Mouse (Mus musculus): ENCODE data around the gene Eng. TPM values are rescaled to one million over a fixed set of nuclear protein-coding genes. Genes with fewer than 3 reads are reported as not detected.
A peak's percentile ranks its signal among the peaks of the same experiment; 100 is the strongest.

Eng gene
- polyA plus RNA-seq, 1 experiment from 2014 or later: 87.1 TPM

DNA sequence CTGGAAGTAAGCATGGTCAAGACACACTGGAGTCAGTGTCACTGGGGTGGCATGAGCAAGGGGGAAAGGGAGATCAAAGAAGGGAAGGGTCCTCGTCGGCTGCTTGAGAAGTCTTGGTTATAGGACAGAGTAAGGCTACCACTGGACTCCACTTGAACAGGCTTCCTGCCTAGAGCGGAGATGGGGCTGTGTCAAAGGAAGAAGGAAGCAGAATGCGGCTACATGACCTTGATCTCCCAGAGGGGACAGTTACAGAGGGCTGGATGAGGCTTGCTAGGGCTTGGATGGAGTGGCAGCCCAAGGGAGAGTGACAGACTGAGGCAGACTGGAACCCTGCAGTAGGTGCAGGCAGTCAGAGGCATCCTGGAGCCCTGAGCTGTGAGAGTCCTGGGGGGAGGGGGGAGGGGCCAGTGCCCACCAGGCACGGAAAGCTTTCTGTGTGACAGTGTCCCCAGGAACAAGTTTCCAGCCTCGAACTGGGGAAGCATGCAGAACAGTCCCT is 5.8 kb upstream of the Eng start:
- no peaks in the 10 kb centered on the region for H3K36me3 ChIP-seq
- DNase-seq (ENCODE audit: low spot score): no peak
- H3K4me1 ChIP-seq: peaks cover 71% of the 10 kb centered on the region
- no peaks in the 10 kb centered on the region for H3K9me3 ChIP-seq
- peak overlapping the region; percentile 76 for H3K27ac ChIP-seq
- WGBS: 41% methylated on average over 6 of the region's 6 CpGs
- H3K4me3 ChIP-seq: no peak overlapping the region
- H3K27me3 ChIP-seq (ENCODE audit: insufficient read depth, poor library complexity, severe bottlenecking): no peaks in the 10 kb centered on the region

DNA sequence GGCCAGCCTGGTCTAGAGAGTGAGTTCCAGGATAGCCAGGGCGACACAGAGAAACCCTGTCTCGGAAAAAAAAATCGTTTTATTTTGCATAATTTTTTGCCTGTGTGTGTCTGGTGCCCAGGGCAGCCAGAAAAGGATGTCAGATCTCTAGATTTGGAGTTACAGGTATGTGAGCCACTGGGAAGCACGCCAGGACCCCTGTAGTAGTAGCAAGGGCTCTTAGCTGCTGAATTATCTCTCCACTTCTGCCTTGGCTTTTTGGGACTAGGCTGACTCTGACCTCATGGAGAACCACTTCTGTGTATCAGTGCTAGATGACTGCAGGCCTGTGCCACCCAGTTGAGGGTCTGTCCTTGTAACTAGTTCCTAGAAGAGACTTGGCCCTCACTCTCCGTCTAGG is 4.6 kb upstream of the Eng start:
- peaks cover 74% of the 10 kb centered on the region for H3K4me1 ChIP-seq
- peak overlapping the region; percentile 12; the same call in 1 of the 2 replicates for H3K27ac ChIP-seq
- no peak overlapping the region for H3K4me3 ChIP-seq
- DNase-seq (ENCODE audit: low spot score): no peak
- H3K36me3 ChIP-seq: no peaks in the 10 kb centered on the region
- 74% methylated on average over 5 of the region's 5 CpGs for WGBS
- no peaks in the 10 kb centered on the region for H3K9me3 ChIP-seq
- H3K27me3 ChIP-seq (ENCODE audit: insufficient read depth, poor library complexity, severe bottlenecking): no peaks in the 10 kb centered on the region

- 51% methylated on average over 7 of the region's 7 CpGs for WGBS
- no peaks in the 10 kb centered on the region for H3K36me3 ChIP-seq
These were observed 3.6 kb upstream of the Eng start for GRCm38 (mm10) chr2:32642813-32643212.

GRCm38 (mm10) chr2:32644083-32644482 is 2.3 kb upstream of the Eng start:
- peak overlapping the region; percentile 87; the same call in 1 of the 2 replicates for H3K27ac ChIP-seq
- no peak overlapping the region for H3K4me3 ChIP-seq
- H3K9me3 ChIP-seq: no peaks in the 10 kb centered on the region
- H3K36me3 ChIP-seq: no peaks in the 10 kb centered on the region
- no peaks in the 10 kb centered on the region for H3K27me3 ChIP-seq (ENCODE audit: insufficient read depth, poor library complexity, severe bottlenecking)
- peaks cover 60% of the 10 kb centered on the region for H3K4me1 ChIP-seq
- no peak for DNase-seq (ENCODE audit: low spot score)
- 34% methylated on average over 9 of the region's 9 CpGs for WGBS

More at GRCm38 (mm10) chr2:32642813-32643212, 3.6 kb upstream of the Eng start:
- DNase-seq (ENCODE audit: low spot score): no peak
- Histone ChIP-seq H3K4me3 (no peak overlapping the region), H3K27me3 (ENCODE audit: insufficient read depth, poor library complexity, severe bottlenecking) (no peaks in the 10 kb centered on the region), H3K9me3 (no peaks in the 10 kb centered on the region), H3K27ac (peak overlapping the region; percentile 87; the same call in 1 of the 2 replicates), H3K4me1 (peaks cover 65% of the 10 kb centered on the region)

DNA sequence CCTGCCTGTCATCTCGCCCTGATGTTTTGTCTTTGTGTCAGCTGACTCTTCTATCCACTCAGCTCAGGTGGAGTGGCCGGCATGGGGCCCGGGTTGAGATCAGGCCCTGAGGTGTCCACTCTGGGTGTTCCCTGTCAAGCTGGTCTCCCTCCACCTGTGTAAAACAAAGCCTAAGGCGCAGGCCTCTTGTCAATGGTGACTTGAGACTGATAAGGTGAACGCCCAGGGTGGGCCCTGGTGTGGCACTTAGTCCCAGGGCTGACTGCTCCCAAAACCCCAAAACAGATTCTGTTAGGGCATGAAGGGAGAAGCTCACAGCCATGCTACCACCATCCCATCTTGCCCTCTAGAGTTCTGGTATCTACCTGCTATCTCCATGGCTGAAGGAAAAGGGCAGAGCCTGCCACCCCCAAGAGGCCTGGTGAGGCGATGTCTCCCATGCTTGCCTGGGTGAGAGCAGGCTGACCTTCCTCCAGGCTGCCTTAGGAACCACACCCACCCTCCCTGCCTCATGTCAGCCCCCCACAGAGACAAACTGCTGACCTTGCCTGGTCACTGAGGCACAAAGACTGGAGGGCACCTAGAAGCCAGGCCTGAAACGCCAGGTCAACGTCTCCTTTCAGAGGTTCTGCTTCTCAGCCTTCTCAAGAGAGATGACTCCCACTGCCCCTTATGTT is 1.5 kb upstream of the Eng start:
- WGBS: 67% methylated on average over 8 of the region's 8 CpGs
- H3K4me1 ChIP-seq: peaks cover 55% of the 10 kb centered on the region
- H3K27ac ChIP-seq: peak overlapping the region; percentile 87

GRCm38 (mm10) chr2:32645647-32646046 is 748 bp upstream of the Eng start:
- H3K27ac ChIP-seq: peak overlapping the region; percentile 87; the same call in 1 of the 2 replicates
- 67% methylated on average over 3 of the region's 3 CpGs for WGBS
- no peaks in the 10 kb centered on the region for H3K36me3 ChIP-seq
- H3K9me3 ChIP-seq: no peaks in the 10 kb centered on the region
- peaks cover 50% of the 10 kb centered on the region for H3K4me1 ChIP-seq
- H3K27me3 ChIP-seq (ENCODE audit: insufficient read depth, poor library complexity, severe bottlenecking): no peaks in the 10 kb centered on the region
- H3K4me3 ChIP-seq: no peak overlapping the region
- no peak for DNase-seq (ENCODE audit: low spot score)

More for the DNA sequence above, 1.5 kb upstream of the Eng start:
- H3K4me3 ChIP-seq: no peak overlapping the region
- H3K9me3 ChIP-seq: no peaks in the 10 kb centered on the region
- H3K36me3 ChIP-seq: no peaks in the 10 kb centered on the region
- DNase-seq (ENCODE audit: low spot score): no peak
- H3K27me3 ChIP-seq (ENCODE audit: insufficient read depth, poor library complexity, severe bottlenecking): no peaks in the 10 kb centered on the region

GRCm38 (mm10) chr2:32647366-32647765 is 971 bp downstream of the Eng start:
- DNase-seq (ENCODE audit: low spot score): no peak
- H3K4me1 ChIP-seq: peaks cover 50% of the 10 kb centered on the region
- WGBS: 73% methylated on average over 7 of the region's 7 CpGs

DNA sequence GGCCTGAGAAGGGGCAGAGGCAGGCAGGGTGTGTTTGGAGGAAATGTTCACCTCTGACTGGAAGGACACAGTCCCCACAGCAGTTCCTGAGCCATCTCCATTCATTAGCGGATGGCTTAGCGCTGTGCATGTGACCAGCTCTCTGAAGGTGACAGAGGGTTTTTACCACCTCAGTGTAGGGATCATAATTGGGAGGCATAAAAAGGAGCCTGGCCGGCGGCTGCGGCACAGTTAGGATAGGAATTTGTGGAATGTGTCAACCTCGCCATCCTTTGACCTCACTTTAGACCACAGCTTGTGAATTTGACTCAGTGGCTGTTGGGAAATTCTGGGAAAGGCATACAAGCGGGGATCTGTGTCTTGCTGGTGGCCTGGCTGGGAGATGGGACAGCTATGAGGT is 7.4 kb downstream of the Eng start:
- Histone ChIP-seq H3K36me3 (peaks cover 9% of the 10 kb centered on the region; the same call in 1 of the 2 replicates), H3K27ac (peak overlapping the region; percentile 87), H3K9me3 (no peaks in the 10 kb centered on the region), H3K27me3 (ENCODE audit: insufficient read depth, poor library complexity, severe bottlenecking) (no peaks in the 10 kb centered on the region), H3K4me1 (peaks cover 46% of the 10 kb centered on the region), H3K4me3 (0 out of 2 replicates have a peak overlapping the region, but pooled peaks have one; percentile 2)
- no peak for DNase-seq (ENCODE audit: low spot score)
- WGBS: 21% methylated on average over 7 of the region's 7 CpGs

More at GRCm38 (mm10) chr2:32647366-32647765, 971 bp downstream of the Eng start:
- Histone ChIP-seq H3K4me3 (peak overlapping the region; percentile 54), H3K27ac (peak overlapping the region; percentile 87), H3K27me3 (ENCODE audit: insufficient read depth, poor library complexity, severe bottlenecking) (no peaks in the 10 kb centered on the region), H3K9me3 (no peaks in the 10 kb centered on the region), H3K36me3 (no peaks in the 10 kb centered on the region)

- H3K27me3 ChIP-seq (ENCODE audit: insufficient read depth, poor library complexity, severe bottlenecking): no peaks in the 10 kb centered on the region
- H3K4me3 ChIP-seq: no peak overlapping the region; the same call in 1 of the 2 replicates
- peak overlapping the region; percentile 87 for H3K27ac ChIP-seq
- no peak for DNase-seq (ENCODE audit: low spot score)
- peaks cover 48% of the 10 kb centered on the region for H3K4me1 ChIP-seq
- no peaks in the 10 kb centered on the region for H3K9me3 ChIP-seq
- peaks cover 9% of the 10 kb centered on the region; the same call in 1 of the 2 replicates for H3K36me3 ChIP-seq
- 56% methylated on average over 14 of the region's 14 CpGs for WGBS
These were observed 8.5 kb downstream of the Eng start for GRCm38 (mm10) chr2:32654743-32655393.

- Histone ChIP-seq H3K9me3 (no peaks in the 10 kb centered on the region), H3K27me3 (ENCODE audit: insufficient read depth, poor library complexity, severe bottlenecking) (no peaks in the 10 kb centered on the region), H3K4me3 (peak overlapping the region; percentile 29; the same call in 1 of the 2 replicates), H3K36me3 (peaks cover 9% of the 10 kb centered on the region; the same call in 1 of the 2 replicates), H3K27ac (peak overlapping the region; percentile 87), H3K4me1 (peaks cover 48% of the 10 kb centered on the region)
- no peak for DNase-seq (ENCODE audit: low spot score)
- WGBS: 71% methylated on average over 3 of the region's 3 CpGs
These were observed 9.0 kb downstream of the Eng start for GRCm38 (mm10) chr2:32655394-32655744.

DNA sequence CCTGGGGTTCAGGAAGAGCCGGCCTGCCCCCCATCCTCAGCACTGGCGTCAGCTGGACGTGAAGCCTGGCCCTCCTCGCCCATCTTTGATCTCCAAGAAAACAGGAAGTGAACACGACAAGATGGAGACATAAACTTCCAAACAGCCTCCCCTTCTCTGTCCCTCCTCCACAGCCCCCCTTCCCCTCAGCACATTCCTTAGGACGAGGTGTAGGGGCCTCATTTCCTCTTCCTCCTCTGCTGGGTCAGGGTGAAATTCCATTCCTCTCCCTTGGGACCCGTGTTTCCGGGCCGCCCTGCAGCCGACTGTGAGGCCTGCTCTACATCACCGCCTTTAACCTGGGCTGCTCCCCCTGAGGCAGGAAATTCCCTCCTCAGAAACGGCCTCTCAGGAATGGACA is 9.4 kb downstream of the Eng start:
- WGBS: 41% methylated on average over 12 of the region's 12 CpGs
- peaks cover 48% of the 10 kb centered on the region for H3K4me1 ChIP-seq

GRCm38 (mm10) chr2:32658873-32659272 is 12.5 kb downstream of the Eng start:
- WGBS: 80% methylated on average over 2 of the region's 2 CpGs
- H3K4me1 ChIP-seq: peaks cover 49% of the 10 kb centered on the region
- DNase-seq (ENCODE audit: low spot score): no peak
- H3K36me3 ChIP-seq: peaks cover 13% of the 10 kb centered on the region
- no peaks in the 10 kb centered on the region for H3K27me3 ChIP-seq (ENCODE audit: insufficient read depth, poor library complexity, severe bottlenecking)
- H3K9me3 ChIP-seq: no peaks in the 10 kb centered on the region
- no peak overlapping the region for H3K4me3 ChIP-seq
- H3K27ac ChIP-seq: peak overlapping the region; percentile 19; the same call in 1 of the 2 replicates

More for the DNA sequence above, 9.4 kb downstream of the Eng start:
- H3K4me3 ChIP-seq: peak overlapping the region; percentile 29; the same call in 1 of the 2 replicates
- DNase-seq (ENCODE audit: low spot score): peak; percentile 85
- no peaks in the 10 kb centered on the region for H3K27me3 ChIP-seq (ENCODE audit: insufficient read depth, poor library complexity, severe bottlenecking)
- H3K27ac ChIP-seq: peak overlapping the region; percentile 87
- no peaks in the 10 kb centered on the region for H3K9me3 ChIP-seq
- peaks cover 9% of the 10 kb centered on the region; the same call in 1 of the 2 replicates for H3K36me3 ChIP-seq

Measured in heart, embryonic 10.5 days (tissue).